Mouse (Mus musculus): ENCODE measurements around the gene Btnl2.
"Not testable (repeated sequence)": the region's sequence is repeated elsewhere in the genome, so short reads cannot be mapped to it uniquely, and the experiment has no call there.

Gene Btnl2

GRCm38 (mm10) chr17:34354539-34354938, at the start of gene Btnl2:
Gene Btnl2 (plus strand): TSS chr17:34354822.
- in situ Hi-C loops (cut with MboI; ENCODE audit: low pct_unique_long_range_greater_than_20kb in 1 of 2, low sequenced_read_pairs in 2 of 2, unreplicated experiment in 1 of 2), result loop anchor here (5.0 to 10.0 kb wide), 2 partner anchors 87 to 110 kb away; no protein-coding TSS in a partner anchor

GRCm38 (mm10) chr17:34305380-34306030, 49.1 kb upstream of the Btnl2 start, which contains the start of gene H2-Eb1:
Gene H2-Eb1 (plus strand): TSS chr17:34305867.
- in situ Hi-C loops (cut with MboI; ENCODE audit: low pct_unique_long_range_greater_than_20kb in 1 of 2, low sequenced_read_pairs in 2 of 2, unreplicated experiment in 1 of 2), result no loop called here

DNA sequence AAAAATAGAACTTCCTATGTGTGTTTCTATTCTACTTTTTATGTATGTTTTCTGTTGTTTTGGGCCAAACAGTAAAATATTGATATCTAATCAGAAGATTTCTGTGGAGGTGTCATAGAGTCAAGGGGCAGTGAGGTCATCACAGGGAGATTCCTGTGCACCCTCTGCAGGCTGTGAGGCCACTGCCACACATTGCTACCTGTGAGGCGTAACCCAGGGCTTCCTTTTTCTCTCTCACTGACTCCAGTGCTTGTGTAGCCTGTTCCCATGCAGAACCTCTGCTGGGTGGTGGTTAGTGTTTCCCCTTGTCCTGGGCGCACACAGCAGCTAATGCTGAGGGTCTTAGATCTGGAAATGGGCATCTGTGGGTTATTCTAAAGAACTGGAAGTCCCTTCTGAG, 48.2 kb upstream of the Btnl2 start:
- in situ Hi-C loops (cut with MboI; ENCODE audit: low pct_unique_long_range_greater_than_20kb in 1 of 2, low sequenced_read_pairs in 2 of 2, unreplicated experiment in 1 of 2), result no loop called here

- in situ Hi-C loops (cut with MboI; ENCODE audit: low pct_unique_long_range_greater_than_20kb in 1 of 2, low sequenced_read_pairs in 2 of 2, unreplicated experiment in 1 of 2), result no loop called here
Measured at GRCm38 (mm10) chr17:34307216-34307615, 47.4 kb upstream of the Btnl2 start.

- in situ Hi-C loops (cut with MboI; ENCODE audit: low pct_unique_long_range_greater_than_20kb in 1 of 2, low sequenced_read_pairs in 2 of 2, unreplicated experiment in 1 of 2), result no loop called here
Measured at GRCm38 (mm10) chr17:34308161-34308560, 46.5 kb upstream of the Btnl2 start.

DNA sequence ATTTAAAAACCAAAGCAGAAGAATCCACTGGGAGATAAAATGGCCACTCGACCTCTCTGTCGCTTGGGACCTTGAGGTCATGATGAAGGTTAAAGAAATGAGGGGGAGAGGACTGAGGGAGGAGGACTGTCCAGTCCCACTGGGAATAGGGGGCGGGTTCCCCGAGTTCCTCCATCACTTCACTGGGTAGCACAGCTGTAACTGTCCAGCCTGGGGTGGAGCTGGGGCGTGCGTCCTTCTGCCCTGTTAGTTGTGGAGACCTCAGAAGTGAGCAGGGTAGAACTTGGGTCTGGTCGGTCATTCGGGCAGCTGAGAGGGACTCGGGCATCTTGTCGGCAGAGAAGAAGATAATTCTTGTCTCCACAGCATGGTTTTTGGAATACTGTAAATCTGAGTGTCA, 45.4 kb upstream of the Btnl2 start:
- in situ Hi-C loops (cut with MboI; ENCODE audit: low pct_unique_long_range_greater_than_20kb in 1 of 2, low sequenced_read_pairs in 2 of 2, unreplicated experiment in 1 of 2), result no loop called here

GRCm38 (mm10) chr17:34309683-34310385, 44.8 kb upstream of the Btnl2 start:
- in situ Hi-C loops (cut with MboI; ENCODE audit: low pct_unique_long_range_greater_than_20kb in 1 of 2, low sequenced_read_pairs in 2 of 2, unreplicated experiment in 1 of 2), result no loop called here

GRCm38 (mm10) chr17:34310526-34310925, 44.1 kb upstream of the Btnl2 start:
- in situ Hi-C loops (cut with MboI; ENCODE audit: low pct_unique_long_range_greater_than_20kb in 1 of 2, low sequenced_read_pairs in 2 of 2, unreplicated experiment in 1 of 2), result not testable (repeated sequence)

- in situ Hi-C loops (cut with MboI; ENCODE audit: low pct_unique_long_range_greater_than_20kb in 1 of 2, low sequenced_read_pairs in 2 of 2, unreplicated experiment in 1 of 2), result no loop called here
Measured at GRCm38 (mm10) chr17:34312185-34312584, 42.4 kb upstream of the Btnl2 start.

DNA sequence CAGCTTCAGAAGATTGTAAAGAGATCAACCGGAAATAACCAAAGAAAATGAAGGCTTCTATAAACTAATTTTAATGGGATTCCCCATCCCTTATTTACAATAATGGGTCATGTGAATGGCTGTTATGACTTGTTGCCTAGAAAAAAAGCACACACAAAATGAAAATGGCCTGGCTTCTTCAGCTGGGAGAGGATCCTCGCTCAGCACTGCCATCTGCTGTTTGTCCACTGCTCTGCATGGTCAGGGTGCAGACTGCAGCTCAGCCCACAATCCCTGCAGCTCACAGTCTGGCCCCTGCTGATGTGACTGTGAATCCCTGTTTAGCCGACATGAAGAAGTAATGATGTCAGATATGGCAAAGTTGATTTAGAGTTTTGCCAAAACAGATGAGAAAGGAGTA, 41.2 kb upstream of the Btnl2 start:
- in situ Hi-C loops (cut with MboI; ENCODE audit: low pct_unique_long_range_greater_than_20kb in 1 of 2, low sequenced_read_pairs in 2 of 2, unreplicated experiment in 1 of 2), result no loop called here

DNA sequence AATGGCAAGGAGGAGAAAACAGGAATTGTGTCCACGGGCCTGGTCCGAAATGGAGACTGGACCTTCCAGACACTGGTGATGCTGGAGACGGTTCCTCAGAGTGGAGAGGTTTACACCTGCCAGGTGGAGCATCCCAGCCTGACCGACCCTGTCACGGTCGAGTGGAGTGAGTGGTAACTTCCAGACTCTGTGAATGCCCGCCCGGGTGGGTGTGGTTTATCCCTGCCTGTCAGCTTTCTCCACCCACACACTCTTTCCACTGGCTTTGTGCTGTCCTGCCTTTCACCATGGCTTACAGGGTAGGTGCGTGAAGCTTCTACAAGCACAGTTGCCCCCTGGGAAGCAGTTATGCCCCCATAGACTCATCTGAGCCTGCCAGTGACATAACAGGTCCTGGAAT, 40.3 kb upstream of the Btnl2 start:
- in situ Hi-C loops (cut with MboI; ENCODE audit: low pct_unique_long_range_greater_than_20kb in 1 of 2, low sequenced_read_pairs in 2 of 2, unreplicated experiment in 1 of 2), result no loop called here

DNA sequence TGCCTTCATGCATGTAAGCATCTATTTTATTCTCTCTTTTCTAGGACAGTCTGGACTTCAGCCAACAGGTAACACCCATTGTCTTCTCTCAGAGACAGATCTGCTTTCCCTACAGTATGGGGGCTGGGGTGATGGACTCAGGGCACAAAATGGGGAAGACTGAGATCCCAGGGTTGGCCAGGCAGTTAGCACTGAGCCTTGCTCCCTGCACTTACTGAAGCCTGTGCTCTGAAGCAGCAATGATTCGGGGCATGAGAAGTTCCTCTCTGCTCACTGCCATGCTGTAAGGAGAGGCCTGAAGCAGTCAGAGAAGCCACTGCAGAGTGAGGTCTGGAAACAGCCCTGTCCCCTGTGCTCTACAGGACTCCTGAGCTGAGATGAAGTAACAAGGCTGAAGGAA, 39.1 kb upstream of the Btnl2 start:
- in situ Hi-C loops (cut with MboI; ENCODE audit: low pct_unique_long_range_greater_than_20kb in 1 of 2, low sequenced_read_pairs in 2 of 2, unreplicated experiment in 1 of 2), result no loop called here

DNA sequence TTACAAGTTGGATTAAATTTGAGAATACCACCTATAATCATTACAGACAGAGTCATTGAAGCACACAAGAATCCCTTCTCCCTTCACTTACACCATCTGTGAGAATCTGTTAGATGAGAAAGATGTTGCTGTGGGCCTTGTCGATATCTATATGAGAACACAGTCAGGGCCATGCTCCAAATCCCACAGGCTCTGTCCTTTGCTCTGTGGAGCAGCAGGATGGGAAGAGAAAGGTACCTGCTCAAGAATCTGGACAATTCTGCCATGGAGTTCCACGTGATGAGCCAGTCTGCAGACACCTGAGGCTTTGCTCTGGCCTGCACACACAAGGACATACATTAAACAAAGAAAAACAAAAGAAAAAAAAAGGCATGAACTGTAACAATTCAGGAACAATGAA, 37.9 kb upstream of the Btnl2 start:
- in situ Hi-C loops (cut with MboI; ENCODE audit: low pct_unique_long_range_greater_than_20kb in 1 of 2, low sequenced_read_pairs in 2 of 2, unreplicated experiment in 1 of 2), result no loop called here

- in situ Hi-C loops (cut with MboI; ENCODE audit: low pct_unique_long_range_greater_than_20kb in 1 of 2, low sequenced_read_pairs in 2 of 2, unreplicated experiment in 1 of 2), result no loop called here
Measured at GRCm38 (mm10) chr17:34317275-34317674, 37.3 kb upstream of the Btnl2 start.

DNA sequence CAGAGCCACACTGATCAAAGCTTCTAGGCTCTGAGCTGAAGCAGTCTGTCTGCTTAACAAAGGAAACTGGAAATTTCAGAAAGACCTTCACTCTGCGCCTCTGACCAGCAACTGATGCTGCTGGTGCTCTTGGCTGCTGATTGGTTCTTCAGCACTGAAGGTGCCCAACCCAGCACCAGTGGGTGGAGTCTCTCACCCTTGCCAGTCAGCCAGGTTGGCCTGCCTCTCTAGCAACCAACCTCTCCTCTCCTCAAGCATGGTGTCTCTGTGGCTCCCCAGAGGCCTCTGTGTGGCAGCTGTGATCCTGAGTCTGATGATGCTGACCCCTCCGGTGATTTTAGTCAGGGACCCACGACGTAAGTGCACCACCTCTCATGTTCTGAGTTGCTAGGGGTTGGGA, 29.2 kb upstream of the Btnl2 start, which contains the start of gene H2-Eb2:
TSS of gene H2-Eb2 (plus strand) at position 230 of the 400 bp plus-strand sequence.
- in situ Hi-C loops (cut with MboI; ENCODE audit: low pct_unique_long_range_greater_than_20kb in 1 of 2, low sequenced_read_pairs in 2 of 2, unreplicated experiment in 1 of 2), result no loop called here

- in situ Hi-C loops (cut with MboI; ENCODE audit: low pct_unique_long_range_greater_than_20kb in 1 of 2, low sequenced_read_pairs in 2 of 2, unreplicated experiment in 1 of 2), result no loop called here
Measured at GRCm38 (mm10) chr17:34326373-34326772, 28.2 kb upstream of the Btnl2 start.

DNA sequence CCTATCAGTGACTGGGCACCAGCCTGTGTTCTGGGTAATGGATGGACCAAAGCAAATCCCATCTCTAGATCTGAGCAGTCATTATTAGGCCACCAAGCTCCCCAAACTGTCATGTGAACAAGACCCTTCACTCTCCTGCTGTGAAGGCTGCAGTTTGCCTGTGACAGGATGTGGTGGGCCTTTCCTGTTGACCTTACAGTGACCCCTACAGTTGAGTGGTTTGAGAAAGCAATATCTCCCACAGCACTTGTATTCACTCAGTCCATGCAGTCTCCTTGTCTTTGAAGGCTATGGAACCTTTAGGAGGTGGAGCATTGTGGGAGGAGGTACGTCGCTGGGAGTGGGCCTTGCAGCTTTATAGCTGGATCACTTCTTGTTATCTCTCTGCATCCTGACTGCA, 24.8 kb upstream of the Btnl2 start:
- in situ Hi-C loops (cut with MboI; ENCODE audit: low pct_unique_long_range_greater_than_20kb in 1 of 2, low sequenced_read_pairs in 2 of 2, unreplicated experiment in 1 of 2), result no loop called here

GRCm38 (mm10) chr17:34331200-34331599, 23.4 kb upstream of the Btnl2 start:
- in situ Hi-C loops (cut with MboI; ENCODE audit: low pct_unique_long_range_greater_than_20kb in 1 of 2, low sequenced_read_pairs in 2 of 2, unreplicated experiment in 1 of 2), result no loop called here

DNA sequence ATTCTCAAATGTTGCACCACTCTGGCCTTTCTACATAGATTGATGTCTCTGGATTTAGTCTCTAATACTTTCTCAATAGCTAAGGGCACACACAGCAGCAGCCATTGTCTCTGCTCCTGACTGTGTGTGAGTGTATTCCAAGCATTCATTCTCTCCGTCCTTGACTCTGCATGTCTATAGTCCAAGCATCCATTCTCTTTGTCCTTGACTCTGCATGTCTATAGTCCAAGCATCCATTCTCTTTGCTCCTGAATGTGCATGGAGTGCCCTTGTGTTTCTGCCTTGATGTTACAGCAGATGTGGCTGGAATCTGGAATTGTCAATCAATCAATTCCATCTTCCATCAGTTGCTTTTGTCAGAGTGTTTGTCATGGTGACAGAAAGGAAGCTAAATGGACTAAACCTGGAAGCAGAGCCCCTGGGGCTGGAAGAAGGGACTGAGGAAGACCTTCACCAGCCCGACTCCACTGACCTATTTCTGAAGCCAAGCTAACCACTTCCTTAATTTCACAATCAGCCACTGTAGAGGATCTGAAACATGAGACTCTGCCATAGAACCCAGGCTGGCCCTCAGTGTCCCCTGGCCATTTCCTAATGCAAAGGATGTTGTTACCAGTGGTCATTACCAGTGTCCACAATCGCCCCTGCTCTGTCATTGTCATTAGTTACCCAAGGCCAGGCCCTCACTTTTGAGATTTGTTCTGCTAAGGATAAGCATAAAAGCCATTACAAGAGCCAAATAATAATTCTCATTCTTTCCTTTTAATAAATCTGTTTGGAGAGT, 13.8 kb upstream of the Btnl2 start:
- in situ Hi-C loops (cut with MboI; ENCODE audit: low pct_unique_long_range_greater_than_20kb in 1 of 2, low sequenced_read_pairs in 2 of 2, unreplicated experiment in 1 of 2), result no loop called here

Data from mouse embryonic stem cell (cell line).